Mouse (Mus musculus): ENCODE results near the gene Rgs12. TPM values are rescaled to one million over a fixed set of nuclear protein-coding genes. Genes with fewer than 3 reads are reported as not detected.

Rgs12 gene
- polyA plus RNA-seq (2012): 20.8 and 29.4 TPM in 2 replicates

GRCm38 (mm10) chr5:34948861-34949760 is at the start of gene Rgs12:
Rgs12 (plus strand) TSS chr5:34949445.

GRCm38 (mm10) chr5:34907910-34908725 is 41.1 kb upstream of the Rgs12 start, which contains the start of gene Msantd1:
Msantd1 (plus strand) TSS chr5:34908012.

GRCm38 (mm10) chr5:35041268-35041829 is 92.1 kb downstream of the Rgs12 start, which contains the start of gene Hgfac:
Hgfac (plus strand) TSS chr5:35041509.

GRCm38 (mm10) chr5:35056604-35057432 is 107.6 kb downstream of the Rgs12 start, which contains the start of gene Dok7:
Dok7 (plus strand) TSS chr5:35056766.

Other genes with a start within 250 kb of the Rgs12 start
- 3.5 and 3.8 TPM in 2 replicates for gene Htt, start 187.7 kb upstream of the Rgs12 start, polyA plus RNA-seq (2012)
- gene Msantd1, start 41.4 kb upstream of the Rgs12 start, polyA plus RNA-seq (2012): 1.5 and 4.3 TPM in 2 replicates
- gene Hgfac, start 92.1 kb downstream of the Rgs12 start, polyA plus RNA-seq (2012): 0.37 and 0.67 TPM in 2 replicates
- 0.57 and 0.63 TPM in 2 replicates for gene Dok7, start 107.3 kb downstream of the Rgs12 start, polyA plus RNA-seq (2012)
- 36.0 and 49.8 TPM in 2 replicates for gene Lrpap1, start 156.3 kb downstream of the Rgs12 start, polyA plus RNA-seq (2012)

Data from megakaryocyte-erythroid progenitor cell, adult 5 weeks (primary cell).